Mouse (Mus musculus): ENCODE results near the gene Dnase2a. TPM values are rescaled to one million over a fixed set of nuclear protein-coding genes. Genes with fewer than 3 reads are reported as not detected.

Dnase2a gene
- polyA plus RNA-seq, 1 experiment from 2014 or later: 5.5 TPM

GRCm38 (mm10) chr8:84917781-84918180, 9.4 kb downstream of the Dnase2a start:
- WGBS: 28% methylated on average over 20 of the region's 20 CpGs
- ATAC-seq (replicated peaks; ENCODE audit: insufficient number of reproducible peaks, low FRiP score, low TSS enrichment, low read depth) (no peak), DNase-seq (ENCODE audit: low spot score) (no peak)
- H3K4me3 ChIP-seq (ENCODE audit: low read depth, low read length): no peak overlapping the region
- no peak overlapping the region for H3K9ac ChIP-seq (replicated peaks; ENCODE audit: low read length)
- no peak overlapping the region for H3K4me2 ChIP-seq (ENCODE audit: low read depth, low read length)
- no peaks in the 10 kb centered on the region; the same call in 1 of the 2 replicates for H3K9me3 ChIP-seq (replicated peaks; ENCODE audit: control insufficient read depth, low read length)
- peaks cover 18% of the 10 kb centered on the region for H3K27me3 ChIP-seq (ENCODE audit: control insufficient read depth, insufficient read depth, low read length)
- no peak overlapping the region for H3K27ac ChIP-seq (replicated peaks; ENCODE audit: low read depth, low read length)
- H3K4me1 ChIP-seq (ENCODE audit: control insufficient read depth, insufficient read depth, low read length): no peaks in the 10 kb centered on the region; the same call in 1 of the 2 replicates
- no peaks in the 10 kb centered on the region for H3K36me3 ChIP-seq (replicated peaks; ENCODE audit: control insufficient read depth, insufficient read depth, low read depth, low read length)

- no peaks in the 10 kb centered on the region for H3K36me3 ChIP-seq (replicated peaks; ENCODE audit: control insufficient read depth, insufficient read depth, low read depth, low read length)
- H3K27ac ChIP-seq (replicated peaks; ENCODE audit: low read depth, low read length): no peak overlapping the region
- 92% methylated on average over 15 of the region's 15 CpGs for WGBS
- no peak overlapping the region for H3K4me2 ChIP-seq (ENCODE audit: low read depth, low read length)
- DNase-seq (ENCODE audit: low spot score) (no peak), ATAC-seq (replicated peaks; ENCODE audit: insufficient number of reproducible peaks, low FRiP score, low TSS enrichment, low read depth) (no peak)
- H3K9me3 ChIP-seq (replicated peaks; ENCODE audit: control insufficient read depth, low read length): no peaks in the 10 kb centered on the region; the same call in 1 of the 2 replicates
- H3K9ac ChIP-seq (replicated peaks; ENCODE audit: low read length): no peak overlapping the region
- H3K4me1 ChIP-seq (ENCODE audit: control insufficient read depth, insufficient read depth, low read length): no peaks in the 10 kb centered on the region
- peaks cover 9% of the 10 kb centered on the region for H3K27me3 ChIP-seq (ENCODE audit: control insufficient read depth, insufficient read depth, low read length)
- H3K4me3 ChIP-seq (ENCODE audit: low read depth, low read length): no peak overlapping the region
These were observed 10.3 kb downstream of the Dnase2a start for GRCm38 (mm10) chr8:84918646-84919045.

GRCm38 (mm10) chr8:84921596-84921995, 13.2 kb downstream of the Dnase2a start:
- H3K27ac ChIP-seq (replicated peaks; ENCODE audit: low read depth, low read length): no peak overlapping the region
- no peaks in the 10 kb centered on the region for H3K36me3 ChIP-seq (replicated peaks; ENCODE audit: control insufficient read depth, insufficient read depth, low read depth, low read length)
- no peak overlapping the region for H3K9ac ChIP-seq (replicated peaks; ENCODE audit: low read length)
- H3K9me3 ChIP-seq (replicated peaks; ENCODE audit: control insufficient read depth, low read length): no peaks in the 10 kb centered on the region
- DNase-seq (ENCODE audit: low spot score) (no peak), ATAC-seq (replicated peaks; ENCODE audit: insufficient number of reproducible peaks, low FRiP score, low TSS enrichment, low read depth) (no peak)
- peaks cover 6% of the 10 kb centered on the region for H3K27me3 ChIP-seq (ENCODE audit: control insufficient read depth, insufficient read depth, low read length)
- WGBS: 82% methylated on average over 2 of the region's 2 CpGs
- H3K4me3 ChIP-seq (ENCODE audit: low read depth, low read length): no peak overlapping the region
- no peak overlapping the region for H3K4me2 ChIP-seq (ENCODE audit: low read depth, low read length)
- H3K4me1 ChIP-seq (ENCODE audit: control insufficient read depth, insufficient read depth, low read length): no peaks in the 10 kb centered on the region

- no peaks in the 10 kb centered on the region for H3K36me3 ChIP-seq (replicated peaks; ENCODE audit: control insufficient read depth, insufficient read depth, low read depth, low read length)
- H3K4me2 ChIP-seq (ENCODE audit: low read depth, low read length): no peak overlapping the region
- no peaks in the 10 kb centered on the region for H3K9me3 ChIP-seq (replicated peaks; ENCODE audit: control insufficient read depth, low read length)
- ATAC-seq (replicated peaks; ENCODE audit: insufficient number of reproducible peaks, low FRiP score, low TSS enrichment, low read depth) (no peak), DNase-seq (ENCODE audit: low spot score) (no peak)
- H3K27me3 ChIP-seq (ENCODE audit: control insufficient read depth, insufficient read depth, low read length): peaks cover 13% of the 10 kb centered on the region
- H3K9ac ChIP-seq (replicated peaks; ENCODE audit: low read length): no peak overlapping the region
- no peaks in the 10 kb centered on the region for H3K4me1 ChIP-seq (ENCODE audit: control insufficient read depth, insufficient read depth, low read length)
- H3K27ac ChIP-seq (replicated peaks; ENCODE audit: low read depth, low read length): no peak overlapping the region
- H3K4me3 ChIP-seq (ENCODE audit: low read depth, low read length): no peak overlapping the region
- WGBS: 75% methylated on average over 7 of the region's 7 CpGs
These were observed 17.2 kb downstream of the Dnase2a start for GRCm38 (mm10) chr8:84925557-84925956.

GRCm38 (mm10) chr8:84927513-84927912, 19.2 kb downstream of the Dnase2a start:
- ATAC-seq (replicated peaks; ENCODE audit: insufficient number of reproducible peaks, low FRiP score, low TSS enrichment, low read depth): no peak
- H3K4me1 ChIP-seq (ENCODE audit: control insufficient read depth, insufficient read depth, low read length): no peaks in the 10 kb centered on the region
- H3K4me3 ChIP-seq (ENCODE audit: low read depth, low read length): no peak overlapping the region
- no peaks in the 10 kb centered on the region for H3K9me3 ChIP-seq (replicated peaks; ENCODE audit: control insufficient read depth, low read length)
- 86% methylated on average over 1 of the region's 1 CpGs for WGBS
- no peak for DNase-seq (ENCODE audit: low spot score)
- H3K27me3 ChIP-seq (ENCODE audit: control insufficient read depth, insufficient read depth, low read length): peaks cover 13% of the 10 kb centered on the region
- H3K27ac ChIP-seq (replicated peaks; ENCODE audit: low read depth, low read length): no peak overlapping the region
- H3K4me2 ChIP-seq (ENCODE audit: low read depth, low read length): no peak overlapping the region
- H3K36me3 ChIP-seq (replicated peaks; ENCODE audit: control insufficient read depth, insufficient read depth, low read depth, low read length): no peaks in the 10 kb centered on the region
- H3K9ac ChIP-seq (replicated peaks; ENCODE audit: low read length): no peak overlapping the region

GRCm38 (mm10) chr8:84928456-84929306, 20.3 kb downstream of the Dnase2a start:
- Histone ChIP-seq H3K36me3 (replicated peaks; ENCODE audit: control insufficient read depth, insufficient read depth, low read depth, low read length) (no peaks in the 10 kb centered on the region), H3K4me1 (ENCODE audit: control insufficient read depth, insufficient read depth, low read length) (no peaks in the 10 kb centered on the region), H3K4me3 (ENCODE audit: low read depth, low read length) (peak overlapping the region; percentile 34), H3K9me3 (replicated peaks; ENCODE audit: control insufficient read depth, low read length) (no peaks in the 10 kb centered on the region), H3K4me2 (ENCODE audit: low read depth, low read length) (peak overlapping the region; percentile 68), H3K27me3 (ENCODE audit: control insufficient read depth, insufficient read depth, low read length) (peaks cover 13% of the 10 kb centered on the region), H3K27ac (replicated peaks; ENCODE audit: low read depth, low read length) (no peak overlapping the region), H3K9ac (replicated peaks; ENCODE audit: low read length) (peak overlapping the region; percentile 25; the same call in 1 of the 2 replicates)
- peak; percentile 76 for ATAC-seq (replicated peaks; ENCODE audit: insufficient number of reproducible peaks, low FRiP score, low TSS enrichment, low read depth)
- 2% methylated on average over 52 of the region's 52 CpGs for WGBS
- peak; percentile 88 for DNase-seq (ENCODE audit: low spot score)

- DNase-seq (ENCODE audit: low spot score) (no peak), ATAC-seq (replicated peaks; ENCODE audit: insufficient number of reproducible peaks, low FRiP score, low TSS enrichment, low read depth) (no peak)
- Histone ChIP-seq H3K4me2 (ENCODE audit: low read depth, low read length) (no peak overlapping the region), H3K27ac (replicated peaks; ENCODE audit: low read depth, low read length) (no peak overlapping the region), H3K4me3 (ENCODE audit: low read depth, low read length) (no peak overlapping the region), H3K9me3 (replicated peaks; ENCODE audit: control insufficient read depth, low read length) (no peaks in the 10 kb centered on the region), H3K36me3 (replicated peaks; ENCODE audit: control insufficient read depth, insufficient read depth, low read depth, low read length) (no peaks in the 10 kb centered on the region), H3K4me1 (ENCODE audit: control insufficient read depth, insufficient read depth, low read length) (peaks cover 5% of the 10 kb centered on the region; the same call in 1 of the 2 replicates), H3K9ac (replicated peaks; ENCODE audit: low read length) (no peak overlapping the region), H3K27me3 (ENCODE audit: control insufficient read depth, insufficient read depth, low read length) (peaks cover 28% of the 10 kb centered on the region)
- 86% methylated on average over 13 of the region's 13 CpGs for WGBS
These were observed 22.2 kb downstream of the Dnase2a start for GRCm38 (mm10) chr8:84930582-84930981.

- H3K27ac ChIP-seq (replicated peaks; ENCODE audit: low read depth, low read length): no peak overlapping the region
- ATAC-seq (replicated peaks; ENCODE audit: insufficient number of reproducible peaks, low FRiP score, low TSS enrichment, low read depth): no peak
- H3K27me3 ChIP-seq (ENCODE audit: control insufficient read depth, insufficient read depth, low read length): peaks cover 47% of the 10 kb centered on the region
- no peak for DNase-seq (ENCODE audit: low spot score)
- no peaks in the 10 kb centered on the region for H3K36me3 ChIP-seq (replicated peaks; ENCODE audit: control insufficient read depth, insufficient read depth, low read depth, low read length)
- WGBS: 80% methylated on average over 16 of the region's 16 CpGs
- H3K4me3 ChIP-seq (ENCODE audit: low read depth, low read length): no peak overlapping the region
- no peak overlapping the region for H3K4me2 ChIP-seq (ENCODE audit: low read depth, low read length)
- H3K4me1 ChIP-seq (ENCODE audit: control insufficient read depth, insufficient read depth, low read length): peaks cover 9% of the 10 kb centered on the region
- no peak overlapping the region for H3K9ac ChIP-seq (replicated peaks; ENCODE audit: low read length)
- H3K9me3 ChIP-seq (replicated peaks; ENCODE audit: control insufficient read depth, low read length): no peaks in the 10 kb centered on the region
These were observed 25.6 kb downstream of the Dnase2a start for GRCm38 (mm10) chr8:84933767-84934559.
